Mouse (Mus musculus): ENCODE results near the gene Gm5152. TPM values are rescaled to one million over a fixed set of nuclear protein-coding genes. Genes with fewer than 3 reads are reported as not detected.

Gm5152 gene
- total RNA-seq, 1 experiment, result not detected

- H3K36me3 ChIP-seq (ENCODE audit: control insufficient read depth, insufficient read depth, low read length, poor library complexity, severe bottlenecking), result no peaks in the 10 kb centered on the region
- H3K9ac ChIP-seq (ENCODE audit: insufficient read depth, low read depth, low read length, poor library complexity, severe bottlenecking), result no peak overlapping the region
- DNase-seq (ENCODE audit: low read depth, low spot score), result no peak
- H3K4me1 ChIP-seq (ENCODE audit: control insufficient read depth in 2 of 2, insufficient read depth in 2 of 2, low read length in 2 of 2, poor library complexity in 1 of 2), result no peaks in the 10 kb centered on the region
- H3K4me3 ChIP-seq (ENCODE audit: insufficient read depth in 1 of 2, low read depth in 1 of 2, low read length in 2 of 2, poor library complexity in 1 of 2, severe bottlenecking in 1 of 2), result no peak overlapping the region
- in situ Hi-C loops (cut with MboI; ENCODE audit: low sequenced_read_pairs in 2 of 2, unreplicated experiment in 2 of 2), result no loop called here
- H3K9me3 ChIP-seq (ENCODE audit: control insufficient read depth, insufficient read depth, low read depth, low read length), result no peaks in the 10 kb centered on the region
- no peak overlapping the region for H3K27ac ChIP-seq (ENCODE audit: insufficient read depth, low read depth, low read length, poor library complexity, severe bottlenecking)
- TF ChIP-seq HCFC1 (IDR thresholded peaks at IDR 0.05; ENCODE audit: borderline replicate concordance, insufficient read depth, low read length) (no peak), MAFK (IDR thresholded peaks at IDR 0.05; ENCODE audit: insufficient read depth, low read depth, low read length) (no peak)
Measured at GRCm38 (mm10) chr5:10196880-10197279, 49.4 kb downstream of the Gm5152 start.
